Mouse (Mus musculus) liver, adult 2 months (tissue): Measurements from ENCODE around the gene Btg2. TPM values are rescaled to one million over a fixed set of nuclear protein-coding genes. Genes with fewer than 3 reads are reported as not detected.
A peak's percentile ranks its signal among the peaks of the same experiment; 100 is the strongest.

ENCODE experiments used
- DNase-seq: peaks from one replicate; pipeline ENCODE4 v3.0.0-alpha.2; 2011; ENCODE audit warnings: low read depth, low spot score; ENCODE audit errors: extremely low read depth
- H3K27ac ChIP-seq: fragments of 200-500 bp; replicated peaks from 2 replicates; pipeline ENCODE4 v1.5.1; 2012; ENCODE audit warnings: low read depth, mild to moderate bottlenecking, control low read depth, inconsistent platforms, low read length; ENCODE audit not compliant: insufficient read depth
- H3K27me3 ChIP-seq: fragments of 200-500 bp; 2 replicates; pipeline ENCODE4 v1.6.1; 2012; ENCODE audit warnings: mild to moderate bottlenecking, moderate library complexity, low read length, inconsistent platforms; ENCODE audit not compliant: control insufficient read depth, insufficient read depth
- H3K36me3 ChIP-seq: fragments of 200-500 bp; 2 replicates; pipeline ENCODE4 v1.6.1; 2012; ENCODE audit warnings: low read length, inconsistent platforms; ENCODE audit not compliant: control insufficient read depth, insufficient read depth
- H3K4me1 ChIP-seq: fragments of 200-500 bp; 2 replicates; pipeline ENCODE4 v1.6.1; 2011; ENCODE audit warnings: low read length; ENCODE audit not compliant: control insufficient read depth, insufficient read depth
- H3K4me3 ChIP-seq: fragments of 200-500 bp; 2 replicates; pipeline ENCODE4 v1.5.1; 2011; ENCODE audit warnings: low read depth, mild to moderate bottlenecking, control low read depth, low read length, moderate library complexity; ENCODE audit not compliant: insufficient read depth
- H3K79me2 ChIP-seq: fragments of 200-500 bp; 2 replicates; pipeline ENCODE4 v1.6.1; 2012; ENCODE audit warnings: inconsistent platforms, mild to moderate bottlenecking, low read length, moderate library complexity; ENCODE audit not compliant: control insufficient read depth, insufficient read depth
- H3K9ac ChIP-seq: fragments of 200-500 bp; 2 replicates; pipeline ENCODE4 v1.6.1; 2012; ENCODE audit warnings: low read depth, mild to moderate bottlenecking, control low read depth, inconsistent platforms, low read length
- CTCF ChIP-seq: fragments of 200-500 bp; IDR thresholded peaks from 2 replicates; pipeline ENCODE4 v1.5.1; 2011; ENCODE audit warnings: low read depth, low read length, control low read depth
- POLR2A ChIP-seq: fragments of 200-500 bp; IDR thresholded peaks from 2 replicates; pipeline ENCODE4 v1.6.1; 2011; ENCODE audit warnings: low read length, control low read depth; ENCODE audit not compliant: insufficient read depth; ENCODE audit errors: extremely low read depth
- WGBS: fragments of 180-500 bp; shearing (Covaris S2); methylation state at CpG from one replicate; pipeline ENCODE4 v1.1.7; 2018; 5-methylcytosine and 5-hydroxymethylcytosine counted together
- polyA plus RNA-seq: library from polyadenylated mRNA; depleted of rRNA; stranded (reverse); fragments of >200 nt; gene quantifications from 2 replicates; pipeline ENCODE4 v1.2.3, GENCODE M21; 2012
- total RNA-seq: library from RNA; depleted of rRNA; stranded (reverse); fragments of >200 nt; gene quantifications from 2 replicates; pipeline ENCODE4 v1.2.3, GENCODE M21; 2014

Gene Btg2
- total and polyA plus RNA-seq, 2 experiments, result 6.9 to 7.0 TPM

DNA sequence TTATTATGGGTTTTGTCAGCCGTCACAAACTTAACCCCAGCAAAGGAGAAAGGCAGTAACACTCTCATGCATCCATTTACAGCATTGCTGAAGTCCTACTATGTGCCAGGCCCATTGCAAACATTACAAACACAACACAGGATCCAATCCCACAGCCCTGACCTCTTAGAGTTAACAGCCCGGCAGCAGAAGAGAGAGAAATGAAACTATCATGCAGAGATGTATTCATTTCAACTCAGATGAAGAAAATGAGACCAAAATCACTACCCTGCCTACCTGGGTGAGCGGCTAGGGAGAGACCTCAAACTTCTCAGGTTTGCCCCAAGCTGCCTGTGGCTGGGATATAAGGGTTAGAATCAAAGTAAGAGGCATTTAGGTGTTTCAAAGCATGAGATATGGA, 12.4 kb downstream of the Btg2 start:
- TF ChIP-seq POLR2A, result no peak
- no peak overlapping the region for H3K4me3 ChIP-seq
- DNase-seq, result no peak
- H3K4me1 ChIP-seq, result peaks cover 23% of the 10 kb centered on the region
- WGBS, result 36% methylated on average over 3 of the region's 3 CpGs
- no peak overlapping the region for H3K9ac ChIP-seq
- H3K27ac ChIP-seq, result no peak overlapping the region
- H3K79me2 ChIP-seq, result no peaks in the 10 kb centered on the region
- H3K36me3 ChIP-seq, result no peaks in the 10 kb centered on the region
- no peaks in the 10 kb centered on the region for H3K27me3 ChIP-seq

DNA sequence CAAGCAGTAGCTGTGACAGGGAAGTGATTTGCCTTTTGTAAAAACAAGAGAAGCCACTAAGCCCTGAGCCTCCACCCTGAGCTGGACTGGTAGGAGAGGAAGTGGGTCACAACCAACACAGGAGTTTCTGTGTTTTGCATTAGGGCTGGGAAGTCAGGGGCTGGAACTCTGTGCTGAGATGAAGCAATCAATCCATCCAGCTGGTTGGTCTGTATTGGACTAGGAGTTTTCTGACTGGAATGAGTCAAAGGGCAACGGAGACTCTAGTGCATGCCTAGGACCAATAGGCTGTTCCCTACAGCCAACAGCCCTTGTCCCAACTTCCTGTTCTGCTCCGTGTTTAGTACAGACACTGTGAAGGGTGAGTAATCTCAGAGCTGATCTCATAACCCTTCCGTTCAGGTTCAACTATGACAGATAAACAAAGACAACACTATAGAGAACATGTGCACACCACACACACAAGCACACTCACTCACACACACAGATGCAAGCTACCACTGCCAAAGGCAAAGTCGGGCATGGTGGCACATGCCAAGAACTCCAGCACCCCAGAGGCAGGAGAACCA, 13.6 kb downstream of the Btg2 start:
- Histone ChIP-seq H3K27ac (peak overlapping the region; percentile 82), H3K27me3 (no peaks in the 10 kb centered on the region), H3K79me2 (no peaks in the 10 kb centered on the region), H3K9ac (peak overlapping the region; percentile 43), H3K4me3 (no peak overlapping the region; the same call in 1 of the 2 replicates), H3K4me1 (peaks cover 20% of the 10 kb centered on the region), H3K36me3 (no peaks in the 10 kb centered on the region)
- peak; percentile 94 for DNase-seq
- no peak for TF ChIP-seq CTCF
- TF ChIP-seq POLR2A, result no peak
- WGBS, result 8% methylated on average over 4 of the region's 4 CpGs

DNA sequence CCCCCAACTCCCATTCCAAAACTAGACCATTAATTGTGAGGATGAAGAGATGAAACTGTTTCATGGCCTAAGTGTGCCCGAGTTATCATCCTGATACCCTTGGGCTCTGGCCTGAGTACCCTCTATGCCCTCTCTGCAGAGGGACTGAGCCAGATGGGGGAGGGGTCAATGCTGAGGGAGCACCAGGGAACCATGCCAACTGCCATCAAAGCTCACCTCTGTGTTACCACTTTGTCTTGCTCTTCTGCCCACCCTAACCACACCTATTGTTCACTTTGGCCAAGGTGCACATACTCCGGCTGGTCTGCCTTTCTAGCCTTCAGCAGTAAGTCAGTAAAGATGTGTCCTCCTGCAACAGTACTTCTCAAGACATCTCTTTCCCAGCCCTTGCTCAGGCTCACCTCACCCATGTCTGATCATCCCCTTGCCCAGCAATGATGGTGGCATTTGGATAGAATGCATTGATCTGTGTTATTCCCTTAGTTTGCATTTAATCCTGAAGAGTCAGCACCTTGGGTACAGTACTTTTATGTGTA, 14.6 kb downstream of the Btg2 start:
- H3K9ac ChIP-seq, result no peak overlapping the region
- H3K36me3 ChIP-seq, result no peaks in the 10 kb centered on the region
- H3K27me3 ChIP-seq, result no peaks in the 10 kb centered on the region
- no peak overlapping the region for H3K4me3 ChIP-seq
- no peak for DNase-seq
- peak overlapping the region; percentile 78 for H3K27ac ChIP-seq
- no peaks in the 10 kb centered on the region for H3K79me2 ChIP-seq
- whole genome bisulfite sequencing, result 96% methylated on average over 2 of the region's 2 CpGs
- peaks cover 20% of the 10 kb centered on the region for H3K4me1 ChIP-seq
- no peak for TF ChIP-seq POLR2A
- no peak for TF ChIP-seq CTCF

DNA sequence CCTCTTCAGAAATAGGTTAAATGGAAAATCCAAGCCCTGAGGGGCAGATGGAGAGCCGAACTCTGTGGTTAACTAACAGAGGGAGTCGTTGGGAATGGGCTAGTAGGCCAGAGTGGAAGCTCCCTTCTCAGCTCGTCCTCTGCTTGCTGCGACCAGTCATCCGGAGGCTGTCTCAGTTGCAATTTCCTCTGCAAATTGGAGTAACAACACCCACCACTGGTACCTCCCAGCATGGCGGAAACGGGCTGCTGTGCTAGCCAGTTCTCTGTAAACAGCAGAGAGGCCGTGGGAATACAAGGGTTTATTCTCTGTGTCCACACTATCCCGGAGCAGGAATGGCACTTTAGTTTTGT, 15.2 kb downstream of the Btg2 start:
- Histone ChIP-seq H3K9ac (peak overlapping the region; percentile 65), H3K27ac (peak overlapping the region; percentile 78), H3K27me3 (no peaks in the 10 kb centered on the region), H3K4me1 (peaks cover 20% of the 10 kb centered on the region), H3K36me3 (no peaks in the 10 kb centered on the region), H3K4me3 (peak overlapping the region; percentile 35; the same call in 1 of the 2 replicates), H3K79me2 (no peaks in the 10 kb centered on the region)
- 34% methylated on average over 9 of the region's 9 CpGs for WGBS
- DNase-seq, result no peak
- no peak for TF ChIP-seq CTCF
- TF ChIP-seq POLR2A, result no peak

DNA sequence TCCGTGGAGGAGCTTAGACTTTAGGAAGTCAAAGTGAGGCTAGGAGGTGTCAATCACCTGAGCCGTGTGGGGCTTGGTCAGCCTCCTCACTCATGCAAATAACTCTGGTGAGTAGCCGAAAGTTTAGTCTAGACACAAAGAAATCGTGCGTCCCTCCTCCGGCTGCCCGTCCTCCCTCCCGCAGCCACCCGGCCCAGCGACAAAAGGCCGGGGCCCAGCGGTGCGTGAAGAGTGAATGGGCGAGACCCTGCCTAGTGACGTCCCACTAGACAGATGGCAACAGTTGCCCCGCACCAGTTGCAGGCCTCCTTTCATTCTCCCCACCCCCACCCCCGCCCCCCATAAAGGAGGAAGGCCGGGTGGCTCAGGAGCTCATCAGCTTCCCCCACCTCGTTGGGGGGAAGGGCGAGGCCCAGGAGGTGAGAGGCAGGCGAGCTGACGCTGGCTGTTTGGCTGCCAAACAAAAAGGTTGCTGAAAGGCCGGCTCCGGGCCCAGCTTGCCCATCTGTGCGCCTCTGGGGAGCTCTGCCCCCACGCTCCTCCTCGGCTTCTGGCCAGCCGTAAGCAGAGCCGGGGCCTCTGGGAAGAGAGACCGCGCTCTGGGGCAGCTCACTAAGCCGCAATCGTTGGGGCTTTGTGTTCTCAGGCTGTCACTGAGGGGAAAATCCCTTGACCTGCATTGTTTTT, 15.7 kb downstream of the Btg2 start:
- no peaks in the 10 kb centered on the region for H3K79me2 ChIP-seq
- H3K27ac ChIP-seq, result peak overlapping the region; percentile 78
- no peak for DNase-seq
- H3K9ac ChIP-seq, result peak overlapping the region; percentile 65
- H3K4me1 ChIP-seq, result peaks cover 20% of the 10 kb centered on the region
- H3K4me3 ChIP-seq, result peak overlapping the region; percentile 35; the same call in 1 of the 2 replicates
- TF ChIP-seq POLR2A, result no peak
- TF ChIP-seq CTCF, result no peak
- 11% methylated on average over 33 of the region's 33 CpGs for WGBS
- H3K27me3 ChIP-seq, result no peaks in the 10 kb centered on the region
- H3K36me3 ChIP-seq, result no peaks in the 10 kb centered on the region
